Comparison of ENCODE assay signal across 8 mouse cellular contexts in the genomic region with DNA sequence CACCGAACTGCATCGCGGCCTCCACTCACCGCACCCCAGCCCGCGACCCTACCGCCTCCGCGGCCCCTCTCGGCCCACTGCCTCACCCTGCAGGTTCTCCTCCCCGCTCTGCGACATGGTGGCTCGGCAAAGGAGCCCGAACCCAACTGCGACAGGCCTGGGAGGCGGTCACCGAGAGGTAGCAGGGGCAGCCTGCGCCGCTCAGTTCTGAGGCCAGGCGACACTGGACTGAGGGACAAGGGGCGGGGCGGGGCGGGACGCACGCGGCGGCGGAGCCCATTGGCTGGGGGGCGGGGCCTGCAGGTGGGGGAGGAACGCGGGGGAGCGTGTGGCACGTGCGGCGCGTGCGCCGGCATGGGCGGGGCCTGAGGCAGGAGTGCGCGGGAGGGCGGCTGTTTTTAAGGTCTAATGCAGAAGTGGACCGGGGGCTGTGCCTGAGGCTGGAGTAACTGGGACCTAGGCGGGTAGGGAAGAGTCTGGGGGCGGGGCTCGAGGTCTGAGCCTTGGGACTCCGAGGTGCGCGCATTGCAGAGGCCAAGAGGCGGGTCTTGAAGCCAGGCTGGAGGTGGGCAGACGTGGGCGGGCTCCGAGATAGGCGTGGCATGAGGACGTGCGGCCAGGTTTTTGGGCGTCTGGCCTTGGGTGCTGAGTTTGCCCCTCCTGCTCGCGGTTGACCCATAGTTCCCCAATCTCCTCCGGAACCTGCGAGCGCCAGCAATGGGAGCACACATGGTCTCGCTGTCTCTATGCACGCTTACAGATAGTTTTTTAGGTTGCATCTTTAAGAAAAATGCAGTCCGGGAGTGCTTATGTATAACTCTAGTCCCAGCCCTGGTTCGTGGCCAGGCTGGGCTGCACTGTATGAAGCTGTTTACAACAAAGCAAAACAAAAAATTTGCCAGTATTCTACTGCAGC. TPM values are rescaled to one million over a fixed set of nuclear protein-coding genes. Genes with fewer than 3 reads are reported as not detected.
DNase-seq lines count a peak whose midpoint lies in the region; ATAC-seq and TF ChIP-seq lines count a peak whose summit lies in the region.

A gene (minus strand): TSS at position 243 of the 916 bp plus-strand sequence.

- peak within 1 kb of the TSS; percentile 74 for H3K27ac ChIP-seq in cortical plate, adult 2 months (ENCODE audit: insufficient read depth, low read length)

- no peak for TF ChIP-seq CTCF in cortical plate, adult 2 months (IDR thresholded peaks at IDR 0.05; ENCODE audit: extremely low read depth, insufficient read depth, low read length)

- H3K4me1 ChIP-seq in cortical plate, adult 2 months (ENCODE audit: control insufficient read depth, insufficient read depth, low read length), result 0 out of 2 replicates have a peak, but pooled peaks cover 5% of the 10 kb centered on the region

- DNase-seq in adipocyte (ENCODE audit: low spot score), result peak; percentile 89
- DNase-seq in gastrocnemius, postnatal 10 days, result peak; percentile 86
- peak; percentile 93 for DNase-seq in induced T-regulatory cell, adult 2 months (ENCODE audit: low read depth)
- peak; percentile 68 to 83 for DNase-seq in left cerebral cortex, adult 8-10 months (ENCODE audit: low spot score in 2 of 2)
- DNase-seq in right cerebral cortex, adult 18-20 months, result peak; percentile 86
- DNase-seq in urinary bladder, adult 2 months (ENCODE audit: low spot score), result peak; percentile 83

- peak; percentile 47; the same call in 1 of the 2 replicates for TF ChIP-seq POLR2A in cortical plate, adult 2 months (IDR thresholded peaks at IDR 0.05; ENCODE audit: extremely low read depth, insufficient read depth, low read length)

- peak within 1 kb of the TSS; percentile 80 for H3K4me3 ChIP-seq in cortical plate, adult 2 months (ENCODE audit: insufficient read depth, low read length)

- ATAC-seq in megakaryocyte, adult 5-6 weeks (ENCODE audit: poor library complexity, severe bottlenecking), result peak; percentile 87

RNA-seq across cellular contexts. Expression of the gene that starts here (rescaled TPM):
- polyA plus RNA-seq in cortical plate, adult 2 months (2012; rRNA removed), result 99.4 and 105 TPM in 2 replicates
- 10 to 100 TPM; 77.2 to 79.1 TPM for total RNA-seq in gastrocnemius, postnatal 10 days (2021)
- total RNA-seq in left cerebral cortex, adult 8-10 months (2022), result 100 to 1,000 TPM; 129 to 161 (median 140) TPM
- total RNA-seq in megakaryocyte, adult 5-6 weeks (2015), result 18.5 and 22.7 TPM in 2 replicates
- 13.1 and 22.2 TPM in 2 replicates for total RNA-seq in megakaryocyte, adult 5-6 weeks (2017)
- polyA plus RNA-seq in urinary bladder, adult 2 months (2012; rRNA removed), result 55.6 and 61.9 TPM in 2 replicates

Comparison
In these comparisons a context has a peak if more than half of its experiments do, and no peak if none do; other contexts are left out.
1. Peak in every context shown above with its lines: DNase-seq, ATAC-seq, H3K4me3 ChIP-seq and H3K27ac ChIP-seq.